Mouse (Mus musculus) neural tube, embryonic 10.5 days (tissue): Measurements from ENCODE around the gene Dpp4.

Experiments
- DNase-seq: peaks from one replicate; pipeline ENCODE4 v3.0.0-alpha.2; 2017; ENCODE audit warnings: low spot score; ENCODE audit errors: extremely low spot score

The Dpp4 gene

DNA sequence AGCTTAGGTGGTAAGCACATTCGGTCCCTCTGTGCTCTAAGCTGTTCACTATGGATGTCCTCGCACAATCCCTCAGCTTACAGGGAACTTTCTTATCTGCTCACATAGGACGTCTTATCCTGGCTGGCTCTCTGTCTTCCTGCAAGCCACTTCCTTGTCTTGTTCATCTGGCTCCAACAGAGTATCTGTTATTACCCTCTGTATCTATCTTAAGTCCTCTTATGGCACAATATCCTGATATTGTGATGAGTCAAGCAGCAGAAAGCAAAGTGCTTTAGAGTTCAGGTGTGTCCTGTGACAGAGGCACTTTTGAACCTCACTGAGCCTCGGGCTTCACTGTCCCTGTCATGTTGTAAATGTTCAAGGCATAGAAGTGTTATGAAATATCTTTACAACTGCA lies 48.4 kb downstream of the Dpp4 start:
- DNase-seq, result no peak

DNA sequence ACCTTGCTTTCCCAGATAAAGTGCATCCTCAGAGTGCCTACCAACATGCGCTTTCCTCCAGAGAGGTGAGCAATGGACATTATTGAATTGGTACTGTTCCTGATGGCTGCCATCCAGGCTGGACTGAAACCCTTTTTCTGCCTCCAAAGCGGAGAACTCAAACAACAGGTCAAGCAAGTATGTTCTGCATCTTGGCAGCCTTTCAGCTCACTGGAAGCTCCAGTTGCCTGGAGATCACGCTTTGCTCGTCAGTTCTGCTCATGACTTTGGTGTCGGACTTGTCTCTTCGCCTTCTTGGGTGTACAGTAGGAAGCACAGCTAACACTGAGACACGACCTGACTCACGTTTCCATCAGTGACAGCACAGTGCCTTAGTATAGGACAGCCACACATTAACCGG lies 49.8 kb downstream of the Dpp4 start:
- DNase-seq, result no peak

DNA sequence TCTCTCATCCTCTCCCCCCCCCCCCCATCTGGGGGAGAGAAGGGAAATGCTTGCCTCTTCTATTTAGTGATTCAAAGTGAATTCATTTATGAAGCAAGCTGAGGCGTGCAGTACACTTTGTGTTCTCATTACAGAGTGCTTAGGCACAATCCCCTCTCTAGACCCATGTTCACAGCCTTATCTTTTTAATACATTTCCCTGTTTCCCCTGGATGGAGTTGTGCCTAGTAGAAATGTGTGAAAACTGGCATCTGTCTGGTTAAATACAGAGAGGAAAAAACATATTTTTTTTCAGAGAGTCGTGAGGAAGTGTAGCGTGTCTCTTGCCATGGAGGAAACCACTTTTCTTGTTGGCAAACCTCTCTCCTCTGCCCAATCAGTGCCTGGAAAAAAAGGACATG lies 50.5 kb downstream of the Dpp4 start:
- DNase-seq, result no peak

DNA sequence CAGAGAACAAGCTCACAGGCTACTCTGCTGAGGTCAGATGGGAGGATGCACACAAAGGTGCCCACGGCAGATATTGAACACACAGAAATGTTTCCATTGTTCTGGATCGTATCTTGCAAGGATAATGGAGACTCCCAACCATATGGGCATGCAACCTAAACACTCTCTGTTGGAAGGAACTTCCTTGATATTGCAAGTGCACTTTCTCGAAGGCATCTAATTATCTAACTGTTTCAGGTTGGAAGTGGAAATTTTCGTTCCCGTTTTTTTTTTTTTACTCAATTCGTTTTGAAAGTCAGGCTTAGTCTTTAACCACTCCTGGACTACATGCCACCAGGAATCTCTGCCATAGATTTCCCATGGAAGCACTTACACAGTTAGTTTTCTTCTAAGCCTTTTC lies 51.2 kb downstream of the Dpp4 start:
- no peak for DNase-seq

DNA sequence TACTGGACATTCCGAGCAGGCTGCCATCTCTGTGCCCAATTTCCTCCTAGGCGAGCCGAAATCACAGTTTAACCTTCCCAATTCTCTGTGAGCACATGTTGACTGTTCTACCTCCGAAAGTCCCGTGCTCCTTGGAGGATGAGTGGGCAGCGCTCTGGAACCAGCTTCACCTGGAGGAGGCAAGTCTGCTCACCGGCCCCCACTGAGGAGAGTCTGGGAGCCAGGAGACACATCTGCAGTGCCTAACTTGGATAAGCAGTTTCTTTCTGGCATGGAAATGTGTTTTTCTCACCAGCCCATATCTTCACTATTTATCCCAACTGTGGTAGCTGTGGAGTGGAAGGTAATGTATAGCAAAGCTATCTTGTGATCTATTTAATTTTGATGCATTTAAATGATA lies 54.8 kb downstream of the Dpp4 start:
- no peak for DNase-seq

DNA sequence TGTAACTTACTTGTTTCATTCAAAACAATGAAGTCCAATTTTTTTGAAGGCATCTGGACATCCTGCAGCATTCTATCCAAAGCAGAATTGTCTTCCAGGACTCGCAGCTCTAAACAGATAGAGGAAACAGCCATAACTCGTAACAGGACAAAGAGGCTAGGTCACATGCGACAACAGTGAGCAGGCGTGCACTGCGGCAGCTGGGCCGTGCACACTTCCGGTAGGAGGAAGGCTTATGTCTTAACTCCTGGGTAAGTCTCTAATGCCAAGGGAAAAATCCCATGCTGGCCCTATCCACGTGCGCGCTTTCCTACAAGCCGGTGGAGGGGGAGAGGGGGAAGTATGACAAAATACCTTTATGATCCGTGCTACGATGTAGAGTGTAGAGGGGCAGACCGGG lies 55.4 kb downstream of the Dpp4 start:
- no peak for DNase-seq

DNA sequence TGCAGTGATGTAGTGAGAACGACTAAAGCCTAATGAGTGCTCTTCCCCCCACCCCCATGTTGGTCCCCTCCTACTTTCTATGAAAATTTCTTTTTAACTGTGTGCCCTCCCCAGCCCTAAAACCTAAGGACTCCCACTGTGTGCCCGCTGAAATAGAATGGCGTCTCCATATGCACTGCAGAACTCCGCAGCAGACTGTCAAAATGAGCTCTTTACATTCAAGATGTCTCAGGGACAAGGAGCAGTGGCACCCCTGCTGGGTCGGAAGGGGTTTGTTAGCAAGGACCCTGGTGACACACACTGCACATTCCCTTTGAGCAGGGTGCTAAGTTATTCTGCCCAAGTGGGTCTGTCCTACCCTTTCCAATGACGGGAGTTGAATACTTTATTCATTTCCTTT lies 56.3 kb downstream of the Dpp4 start:
- no peak for DNase-seq

DNA sequence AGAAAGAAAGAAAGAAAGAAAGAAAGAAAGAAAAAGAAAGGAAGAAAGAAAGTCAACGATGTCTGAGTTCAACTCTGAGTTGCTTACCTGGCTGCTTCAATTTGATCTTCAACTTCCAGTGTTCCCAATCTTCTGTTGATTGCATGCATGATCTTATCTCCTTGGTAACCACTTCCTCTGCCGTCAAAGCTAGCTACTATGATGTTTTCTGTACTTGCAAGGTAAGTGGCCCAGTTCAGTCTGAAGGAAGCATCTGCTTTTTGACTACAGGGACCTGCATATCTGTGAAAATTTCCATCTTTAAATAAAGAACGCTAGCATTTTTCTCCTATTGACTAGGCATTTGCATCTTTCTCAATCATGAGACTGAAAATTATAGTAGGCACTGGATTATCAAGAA lies 60.0 kb downstream of the Dpp4 start:
- DNase-seq, result no peak

DNA sequence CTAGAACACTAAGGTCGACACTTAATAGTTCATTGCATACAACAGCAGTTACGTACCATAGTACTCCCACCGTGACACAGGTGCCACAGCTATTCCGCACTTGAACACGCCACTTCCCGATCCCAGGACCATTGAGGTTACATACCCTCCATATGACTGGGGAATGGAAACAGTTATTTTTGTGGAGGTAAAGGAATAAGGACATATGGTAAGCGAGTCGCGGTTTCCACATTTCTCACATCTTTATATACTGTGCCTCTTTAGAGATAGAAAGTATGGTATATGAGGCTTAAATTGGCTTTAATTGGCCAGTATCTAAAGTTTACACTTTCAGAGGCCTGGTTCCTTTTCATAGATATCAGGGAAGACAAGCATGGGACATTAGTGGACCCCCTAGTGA lies 64.3 kb downstream of the Dpp4 start:
- DNase-seq, result no peak

DNA sequence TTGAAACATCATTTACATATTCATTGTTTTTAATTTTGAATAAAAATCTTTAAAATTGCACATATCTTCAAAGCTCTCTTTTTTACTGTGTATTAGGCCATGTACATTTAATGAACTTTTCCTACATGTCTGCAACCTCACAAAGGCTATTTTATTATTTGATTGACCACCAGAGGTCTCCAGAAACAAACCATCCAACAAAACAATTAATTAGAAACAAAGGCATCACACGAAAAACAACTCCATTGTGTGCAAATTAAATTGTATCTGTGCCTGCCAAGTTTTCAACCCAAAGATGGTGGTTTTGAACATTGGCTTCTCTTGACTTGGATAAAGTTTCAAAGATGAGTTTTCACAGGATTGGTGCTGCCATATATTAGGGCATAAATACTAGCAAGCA lies 65.3 kb downstream of the Dpp4 start:
- DNase-seq, result no peak

DNA sequence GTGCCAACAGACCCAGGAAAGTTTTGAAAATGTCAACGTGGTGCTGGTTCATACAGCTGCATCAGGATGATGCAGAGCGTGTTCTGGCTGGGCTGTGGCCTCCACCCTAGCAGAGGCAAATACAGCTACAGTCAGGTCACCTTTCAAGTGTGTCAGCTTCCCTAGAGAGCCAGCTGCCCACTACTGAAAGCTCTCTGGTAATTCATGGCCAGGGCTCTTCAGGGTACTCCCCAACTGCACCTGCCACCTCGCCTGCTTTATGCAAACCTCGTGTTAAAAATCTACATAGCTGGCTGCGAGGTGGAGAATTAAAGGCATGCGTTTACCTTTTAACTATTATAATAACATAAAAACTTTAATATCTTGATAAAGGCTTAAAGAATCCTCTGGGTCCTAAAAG lies 67.7 kb downstream of the Dpp4 start:
- no peak for DNase-seq

DNA sequence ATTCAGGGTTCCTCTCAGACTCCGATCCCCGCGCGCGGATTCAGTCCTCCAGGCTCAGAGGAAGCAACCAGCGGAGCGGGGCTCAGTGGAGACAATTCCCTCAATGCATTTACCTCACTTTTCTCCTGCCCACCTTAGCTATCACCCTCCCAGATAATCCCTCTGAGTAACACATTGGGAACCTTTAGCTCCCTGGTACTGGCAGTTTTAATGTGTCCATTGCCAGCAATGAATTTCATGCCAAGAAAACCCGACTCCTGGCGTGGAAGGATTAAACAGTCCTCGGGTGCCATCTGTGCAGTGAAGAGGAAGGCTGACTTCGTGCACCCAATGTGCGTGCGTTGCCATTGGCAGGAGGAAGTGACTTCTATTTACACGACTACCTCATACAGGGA lies 70.3 kb downstream of the Dpp4 start:
- DNase-seq, result no peak

DNA sequence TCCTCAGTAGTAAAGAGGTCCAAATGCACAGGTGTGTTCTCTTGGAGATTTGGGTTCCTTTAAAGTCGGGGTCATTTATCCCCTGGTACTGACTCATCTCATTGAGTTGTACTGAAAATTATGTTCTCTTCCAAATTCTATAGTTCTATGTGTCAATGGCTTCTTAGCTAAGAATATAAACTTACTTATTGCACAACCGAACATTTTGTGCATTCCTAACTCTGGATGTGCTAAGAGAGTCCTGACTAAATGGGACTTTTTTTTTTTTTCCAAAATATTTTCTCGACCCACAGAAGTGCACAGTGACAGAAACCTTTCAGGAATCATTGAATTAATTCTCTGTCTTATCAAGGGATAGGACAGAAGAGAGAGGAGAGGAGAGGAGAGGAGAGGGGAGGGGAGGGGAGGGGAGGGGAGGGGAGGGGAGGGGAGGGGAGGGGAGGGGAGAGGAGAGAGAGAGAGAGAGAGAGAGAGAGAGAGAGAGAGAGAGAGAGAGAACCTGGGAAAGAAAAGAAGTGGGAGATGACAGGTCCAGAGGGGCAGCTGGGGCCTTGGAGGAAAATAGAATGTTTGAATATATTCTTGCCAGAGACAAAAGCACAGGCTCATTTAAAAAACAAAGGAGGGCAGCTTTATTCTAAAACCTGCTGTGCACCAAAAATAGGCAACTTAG lies 70.8 kb downstream of the Dpp4 start:
- no peak for DNase-seq

DNA sequence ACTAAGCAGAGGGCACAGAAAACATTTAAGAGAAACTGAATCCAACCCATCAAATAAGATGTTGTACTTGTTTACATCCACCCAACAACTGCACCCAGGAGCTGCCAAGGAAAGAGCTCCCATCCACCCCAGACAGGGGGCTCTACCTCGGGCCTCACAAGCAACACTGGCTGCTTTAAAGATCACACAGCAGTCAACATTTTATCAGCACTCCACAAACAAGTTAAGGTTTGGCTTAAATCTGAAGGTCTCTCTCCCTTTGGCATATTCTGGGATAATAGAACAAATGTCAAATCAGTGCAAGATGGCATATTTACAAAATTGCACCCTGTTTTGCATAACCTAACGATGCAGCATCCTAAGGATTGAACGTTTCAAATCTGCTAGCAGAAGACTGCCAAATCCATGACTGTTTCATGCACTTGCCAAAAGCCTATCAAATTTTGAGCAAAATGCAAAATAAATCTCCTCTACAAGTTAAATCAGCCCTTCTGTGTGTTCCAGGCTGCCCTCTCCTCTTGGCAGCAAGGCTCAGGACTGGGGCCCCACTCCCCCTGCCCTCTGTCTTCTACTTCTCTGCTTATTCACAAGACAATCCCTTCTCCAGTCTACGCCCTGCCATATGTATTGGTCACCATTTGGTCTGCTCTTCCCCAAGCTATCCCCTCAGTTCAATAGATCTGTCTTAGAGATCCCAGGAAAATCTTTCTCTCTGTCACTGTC lies 72.6 kb downstream of the Dpp4 start:
- no peak for DNase-seq

DNA sequence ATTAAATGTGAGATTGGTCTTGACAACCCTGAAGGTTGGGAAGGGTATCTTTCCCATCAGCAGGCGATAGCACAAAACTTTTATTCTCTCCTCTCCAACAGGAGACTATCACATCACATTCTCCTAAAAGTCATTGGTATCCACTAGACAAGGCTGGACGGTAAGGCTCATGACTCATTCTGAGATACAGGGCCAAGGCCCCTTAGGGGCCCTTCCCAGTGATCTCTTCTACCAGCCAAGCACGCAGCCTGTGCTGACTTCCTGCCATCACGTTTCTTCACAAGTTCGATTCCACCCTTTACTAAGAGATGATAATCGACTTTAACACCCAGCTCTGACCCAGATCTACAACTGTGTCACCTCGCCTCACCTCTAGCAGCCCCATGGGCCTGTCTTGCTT lies 74.9 kb downstream of the Dpp4 start:
- DNase-seq, result no peak

DNA sequence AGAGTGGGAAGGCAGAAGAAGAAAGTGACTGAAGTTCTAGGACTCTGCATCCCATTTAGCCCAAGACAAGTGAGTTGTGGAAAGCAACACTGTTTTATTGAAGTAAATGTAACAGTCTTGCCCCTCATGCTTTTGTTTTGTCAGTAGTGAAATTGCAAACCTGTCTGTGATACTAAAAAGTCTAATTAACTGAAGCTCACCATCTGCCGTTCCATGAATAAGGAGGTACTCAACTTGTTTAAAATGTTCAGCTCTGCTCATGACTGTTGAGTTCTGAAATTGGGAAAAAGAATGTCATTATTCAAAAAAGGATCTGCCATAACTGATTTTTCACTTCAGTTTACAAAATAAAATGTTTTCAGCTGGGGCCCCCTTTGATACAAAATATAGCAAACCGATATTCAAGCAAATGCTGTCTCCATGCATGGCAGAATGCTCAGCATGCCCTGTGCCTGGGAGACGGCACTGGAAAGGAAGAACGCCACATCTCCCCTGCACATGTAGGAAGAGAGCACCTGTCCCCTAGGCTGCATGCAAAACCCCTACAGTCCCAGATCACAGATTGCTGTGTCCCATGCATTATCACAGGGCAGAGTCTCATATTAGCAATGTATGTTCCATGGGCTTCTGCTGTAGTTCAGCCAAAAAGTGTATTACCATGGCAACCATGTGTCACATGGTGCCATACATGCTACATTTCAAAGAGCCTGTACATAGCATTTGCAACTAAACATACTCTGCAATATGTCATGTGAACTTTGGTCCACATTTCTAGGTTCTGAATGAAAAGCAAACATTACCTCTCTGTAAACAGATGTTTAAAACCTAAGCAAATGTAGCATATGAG lies 77.4 kb downstream of the Dpp4 start:
- DNase-seq, result no peak

DNA sequence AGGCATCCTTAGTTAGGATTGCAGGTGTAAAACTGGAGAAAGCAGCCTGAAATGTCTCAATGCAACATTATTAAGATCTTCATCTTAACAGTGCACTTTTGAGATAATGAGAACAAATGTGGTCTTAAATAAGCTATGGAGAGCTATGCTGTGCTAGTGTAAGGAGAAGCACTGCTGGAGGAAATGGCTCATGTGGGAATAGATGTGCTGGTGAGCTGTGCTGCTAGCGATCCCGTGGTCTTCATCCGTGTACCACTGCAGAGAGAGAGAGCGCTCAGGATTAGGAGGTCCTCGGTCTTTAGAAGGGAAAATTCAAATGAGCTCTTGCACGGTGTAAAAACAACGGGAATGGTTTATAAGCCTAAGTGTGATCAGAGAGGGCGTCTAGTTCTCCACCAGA lies 79.6 kb downstream of the Dpp4 start:
- DNase-seq, result no peak

DNA sequence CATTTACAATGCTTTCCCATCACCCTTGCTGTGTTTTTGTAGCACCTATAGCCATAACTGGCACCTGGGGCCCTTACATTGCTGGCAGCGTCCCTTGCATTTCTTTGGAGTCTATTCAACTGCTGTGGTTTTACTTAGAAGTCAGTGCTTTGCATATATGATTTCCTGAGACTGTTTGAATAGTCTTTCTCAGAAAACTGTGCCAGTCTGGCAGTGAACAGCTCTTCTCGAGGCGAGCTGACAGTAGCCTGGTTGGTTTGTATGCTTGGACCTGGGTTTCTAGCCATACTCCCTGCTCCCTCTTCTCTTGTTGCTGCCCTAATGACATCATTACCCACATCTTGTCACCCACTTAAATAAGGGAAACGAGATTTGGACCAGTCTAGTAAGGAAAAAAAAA lies 80.1 kb downstream of the Dpp4 start:
- DNase-seq, result no peak

DNA sequence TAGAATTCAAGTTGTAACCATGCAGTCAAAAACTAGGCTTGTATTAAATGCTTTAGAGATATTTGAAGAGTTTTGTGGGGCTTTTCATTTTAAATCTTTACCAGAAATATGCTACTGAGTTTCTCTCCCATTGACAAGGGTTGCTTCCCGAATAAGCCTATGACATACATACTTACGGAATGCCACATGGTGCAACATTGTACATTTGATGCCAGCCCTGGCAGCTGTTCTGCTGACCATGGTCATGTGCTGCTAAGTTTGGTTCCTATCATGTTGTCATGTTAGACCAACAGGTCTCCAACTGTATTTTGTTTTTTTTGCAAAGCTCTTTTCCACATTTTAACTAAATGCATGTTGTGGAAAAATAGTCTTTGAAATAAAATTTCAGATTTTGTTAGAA lies 86.6 kb downstream of the Dpp4 start:
- no peak for DNase-seq

DNA sequence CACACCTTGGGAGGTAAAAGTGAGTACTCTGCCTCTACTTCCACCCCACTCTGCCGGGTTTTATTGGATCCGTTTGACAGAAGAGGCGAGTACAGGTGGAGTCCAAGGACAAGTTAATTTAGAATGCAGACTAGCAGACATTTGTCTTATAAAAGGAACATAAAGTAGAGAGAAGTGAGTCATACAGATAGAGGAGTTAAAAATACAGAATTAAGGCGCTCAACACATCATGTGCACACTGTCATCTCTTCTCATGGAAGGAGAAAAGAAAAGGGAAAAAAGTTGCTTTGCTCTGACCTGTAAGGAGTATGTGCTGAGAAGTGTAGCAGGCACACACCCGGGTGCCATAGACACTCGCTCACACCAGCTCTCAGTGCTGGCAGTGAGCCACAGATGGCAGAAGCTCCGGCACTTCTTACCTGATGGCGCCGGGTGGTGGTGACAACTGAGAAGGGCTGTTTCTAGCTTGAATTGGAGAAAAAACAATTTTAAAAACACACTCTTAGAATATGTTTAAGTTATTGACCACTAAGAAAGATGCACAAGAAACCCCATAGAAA lies 88.9 kb downstream of the Dpp4 start:
- DNase-seq, result no peak

DNA sequence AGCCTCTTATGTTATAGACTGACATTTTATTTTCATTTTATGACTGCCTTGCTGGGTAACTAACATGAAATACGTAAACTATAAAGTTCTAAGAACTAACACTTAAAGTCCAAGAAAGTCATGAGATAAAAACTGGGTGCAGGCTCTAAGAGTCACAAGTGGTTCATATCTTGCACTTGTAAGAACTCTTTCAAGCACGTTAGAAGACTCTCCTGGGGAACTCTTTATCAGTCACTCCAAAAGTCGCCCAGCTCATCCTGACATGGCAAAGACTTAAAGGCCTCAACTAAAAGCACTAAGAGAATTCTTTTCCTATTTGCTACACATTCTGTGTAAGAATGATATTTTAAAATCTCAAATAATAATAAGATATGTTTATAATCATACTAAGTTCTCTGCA lies 92.5 kb downstream of the Dpp4 start:
- no peak for DNase-seq

DNA sequence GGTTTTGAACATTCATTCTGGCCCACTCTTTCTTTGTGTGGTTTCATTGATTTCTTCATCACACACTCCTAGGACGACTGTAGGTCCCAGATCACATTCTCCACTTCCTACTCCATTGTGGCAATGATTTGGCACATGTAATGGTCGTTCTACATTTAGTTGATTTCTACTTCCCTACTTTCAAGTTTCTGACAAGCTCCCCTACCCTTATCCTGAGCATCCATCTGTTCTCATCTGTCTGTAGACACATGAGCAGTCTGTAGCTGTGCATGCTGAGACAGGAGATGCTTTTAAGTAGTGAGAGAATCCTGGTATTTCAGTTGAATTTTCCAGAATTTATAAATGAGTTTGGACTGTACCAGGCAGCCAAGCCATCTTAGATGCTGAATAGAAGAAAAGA lies 95.1 kb downstream of the Dpp4 start:
- no peak for DNase-seq
